Mouse (Mus musculus) G1E (cell line): ENCODE data around the gene Mtmr2. TPM values are rescaled to one million over a fixed set of nuclear protein-coding genes. Genes with fewer than 3 reads are reported as not detected.
"Not testable (repeated sequence)": the region's sequence is repeated elsewhere in the genome, so short reads cannot be mapped to it uniquely, and the experiment has no call there.

Source experiments
- ATAC-seq: 2 replicates; pipeline ENCODE4 v1.8.0; 2016; ENCODE audit warnings: mild to moderate bottlenecking; ENCODE audit not compliant: insufficient number of reproducible peaks, poor library complexity, low FRiP score, severe bottlenecking; ENCODE audit errors: extremely low read depth
- DNase-seq: peaks from one replicate; pipeline ENCODE4 v3.0.0; 2012; ENCODE audit warnings: low spot score
- H3K27me3 ChIP-seq: 2 replicates; pipeline ENCODE4 v1.6.1; 2012; ENCODE audit warnings: mild to moderate bottlenecking, low read length, inconsistent platforms; ENCODE audit not compliant: insufficient read depth
- H3K36me3 ChIP-seq: replicated peaks from 2 replicates; pipeline ENCODE3; 2012; ENCODE audit warnings: mild to moderate bottlenecking, inconsistent platforms
- H3K4me1 ChIP-seq: 2 replicates; pipeline ENCODE4 v1.6.1; 2012; ENCODE audit warnings: low read depth, low read length, inconsistent platforms, mixed read lengths; ENCODE audit not compliant: insufficient read depth
- H3K4me3 ChIP-seq: 2 replicates; pipeline ENCODE4 v1.5.1; 2012; ENCODE audit warnings: low read depth, mild to moderate bottlenecking, inconsistent platforms, low read length, moderate library complexity, mixed read lengths
- H3K9me3 ChIP-seq: replicated peaks from 2 replicates; pipeline ENCODE4 v1.6.1; 2012; ENCODE audit warnings: inconsistent platforms
- CTCF ChIP-seq: IDR thresholded peaks from 2 replicates; pipeline ENCODE4 v1.5.1; 2012; ENCODE audit warnings: low read depth, low read length, inconsistent platforms, mixed read lengths
- GATA1 ChIP-seq: IDR thresholded peaks from 2 replicates; pipeline ENCODE4 v1.6.1; 2012; ENCODE audit warnings: borderline replicate concordance, low read length, inconsistent platforms, mixed read lengths
- GATA2 ChIP-seq: IDR thresholded peaks from 2 replicates; pipeline ENCODE4 v1.6.1; 2012; ENCODE audit warnings: low read depth, low read length, inconsistent platforms, borderline replicate concordance
- POLR2AphosphoS5 ChIP-seq: IDR thresholded peaks from 2 replicates; pipeline ENCODE4 v1.6.1; 2012; ENCODE audit warnings: low read depth, low read length, inconsistent platforms; ENCODE audit not compliant: insufficient replicate concordance
- TAL1 ChIP-seq: conservative IDR thresholded peaks from 2 replicates; pipeline ENCODE4 v1.6.1; 2012; ENCODE audit warnings: low read depth, low read length, inconsistent platforms, mixed read lengths
- polyA plus RNA-seq: library from polyadenylated mRNA; stranded (reverse); fragments of >175 nt; gene quantifications from 2 replicates; pipeline ENCODE4 v1.2.3, GENCODE M21; 2012
- total RNA-seq, 2 experiments: library from RNA; stranded (forward) in 1 of 2; stranded (reverse) in 1 of 2; fragments of 200-1000 nt in 1 of 2; fragments of >200 nt in 1 of 2; fragmentation: Nextera tagmentation in 1 of 2; gene quantifications; 2 replicates each; pipeline ENCODE4 v1.2.3; 2014 to 2017

Mtmr2 gene
- total and polyA plus RNA-seq, 3 experiments = 9.0 to 72.1 (median 51.0) TPM

DNA sequence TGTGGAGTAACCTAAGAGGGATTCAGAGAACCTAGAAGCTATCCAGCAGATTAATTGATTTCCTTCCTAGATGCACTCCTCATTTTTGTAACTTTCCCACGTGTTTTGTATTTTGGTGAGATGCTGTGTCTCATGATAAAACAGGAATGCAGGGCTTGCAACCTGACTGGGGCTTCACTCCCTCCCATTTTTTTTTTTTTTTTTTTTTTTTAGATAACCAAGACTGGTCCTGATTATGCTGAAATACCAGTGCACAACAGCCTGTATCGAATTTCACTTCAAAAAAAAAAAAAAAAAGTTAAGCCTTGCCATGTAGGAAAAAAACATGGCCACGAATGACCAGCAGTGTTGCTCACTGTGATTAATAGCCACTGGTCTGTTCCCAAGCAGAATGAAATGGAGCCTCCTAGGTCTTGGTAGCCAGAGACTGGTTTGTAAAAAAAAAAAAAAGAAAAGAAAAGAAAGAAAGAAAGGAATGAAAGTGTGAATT, 41.1 kb upstream of the Mtmr2 start:
- Histone ChIP-seq H3K4me3 (no peak overlapping the region), H3K27me3 (peaks cover 4% of the 10 kb centered on the region; the same call in 1 of the 2 replicates), H3K4me1 (no peaks in the 10 kb centered on the region), H3K9me3 (no peaks in the 10 kb centered on the region), H3K36me3 (peaks cover 8% of the 10 kb centered on the region)
- ATAC-seq (no peak), DNase-seq (no peak)
- TF ChIP-seq GATA1 = no peak
- no peak for TF ChIP-seq TAL1
- no peak for TF ChIP-seq CTCF
- TF ChIP-seq GATA2 = no peak
- no peak for TF ChIP-seq POLR2AphosphoS5

DNA sequence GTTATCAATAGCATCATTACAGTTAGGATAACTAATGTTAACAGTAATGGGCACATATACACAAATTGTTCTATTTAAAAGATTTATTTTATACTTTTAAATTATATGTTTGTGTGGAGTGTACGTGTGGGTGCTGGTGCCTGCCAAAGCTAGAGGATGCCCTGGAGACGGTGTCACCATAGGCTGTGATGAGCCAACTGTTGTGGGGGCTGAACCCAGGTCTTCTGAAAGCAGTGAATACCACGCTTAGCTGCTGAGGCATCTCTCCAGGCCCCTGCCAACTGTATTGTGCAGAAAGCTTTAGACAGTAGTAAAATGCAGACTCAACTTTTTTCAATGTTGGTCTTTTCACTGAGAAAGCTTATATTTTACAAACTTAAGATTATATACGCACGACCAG, 38.8 kb upstream of the Mtmr2 start:
- no peak for ATAC-seq
- peaks cover 4% of the 10 kb centered on the region; the same call in 1 of the 2 replicates for H3K27me3 ChIP-seq
- TF ChIP-seq TAL1 = no peak
- no peak for TF ChIP-seq GATA2
- no peak for TF ChIP-seq GATA1
- no peak for TF ChIP-seq POLR2AphosphoS5
- no peak for TF ChIP-seq CTCF

DNA sequence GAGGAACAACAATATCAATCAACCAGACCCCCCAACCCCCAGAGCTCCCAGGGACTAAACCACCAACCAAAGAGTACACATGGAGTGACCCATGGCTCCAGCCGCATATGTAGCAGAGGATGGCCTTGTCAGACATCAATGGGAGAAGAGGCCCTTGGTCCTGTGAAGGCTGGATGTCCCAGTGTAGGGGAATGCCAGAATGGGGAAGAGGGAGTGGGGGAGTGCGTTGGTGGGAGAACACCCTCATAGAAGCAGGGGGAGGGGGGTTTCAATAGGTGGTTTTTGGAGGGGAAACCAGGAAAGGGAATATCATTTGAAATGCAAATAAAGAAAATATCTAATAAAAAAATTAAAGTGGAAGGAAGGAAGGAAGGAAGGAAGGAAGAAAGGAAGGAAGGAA, 32.3 kb upstream of the Mtmr2 start:
- not testable (repeated sequence) for H3K27me3 ChIP-seq, DNase-seq, ATAC-seq, H3K4me1 ChIP-seq, H3K9me3 ChIP-seq, H3K36me3 ChIP-seq
- H3K4me3 ChIP-seq = peak overlapping the region; percentile 42; the same call in 1 of the 2 replicates

More for the DNA sequence above, 38.8 kb upstream of the Mtmr2 start:
- no peaks in the 10 kb centered on the region for H3K4me1 ChIP-seq
- H3K4me3 ChIP-seq = no peak overlapping the region
- no peak for DNase-seq
- no peaks in the 10 kb centered on the region for H3K9me3 ChIP-seq
- H3K36me3 ChIP-seq = peaks cover 8% of the 10 kb centered on the region

DNA sequence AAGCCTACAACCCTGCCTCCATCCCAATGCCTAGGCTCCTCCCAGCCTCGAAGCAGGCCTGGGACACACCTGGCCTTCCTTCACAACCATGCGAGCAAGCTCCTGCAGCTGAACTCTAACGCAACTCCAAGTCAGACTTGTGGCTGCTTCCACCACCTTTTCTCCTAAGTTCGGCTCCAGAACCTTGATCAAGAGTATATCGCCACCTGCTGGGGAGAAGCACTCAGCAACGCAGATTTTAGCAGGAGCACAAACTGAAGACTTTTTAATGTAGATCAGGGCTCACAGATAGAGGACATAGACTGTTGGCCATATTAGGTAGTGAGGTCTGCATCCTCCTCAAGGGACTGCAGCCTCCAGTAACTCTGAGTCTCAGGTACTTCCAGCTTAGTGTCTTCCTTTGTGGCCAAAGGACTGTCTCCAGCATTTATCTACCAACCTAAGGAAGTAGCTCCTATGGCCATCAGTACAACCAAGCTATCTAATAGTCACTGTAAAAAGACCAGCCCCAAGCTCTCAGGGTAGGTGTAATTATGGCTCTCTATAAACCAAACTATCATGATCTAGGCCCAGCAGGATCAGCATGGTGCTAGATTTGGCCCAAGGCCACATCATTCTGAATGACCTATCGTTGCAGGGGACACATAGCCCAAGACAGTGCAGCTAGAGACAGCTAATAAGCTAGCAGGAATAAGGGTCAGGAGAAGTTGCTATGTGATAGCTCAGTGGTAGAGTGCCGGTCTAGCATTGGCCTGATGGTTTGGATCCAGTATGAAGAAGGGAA, 31.7 kb upstream of the Mtmr2 start:
- H3K4me3 ChIP-seq = peak overlapping the region; percentile 42; the same call in 1 of the 2 replicates

DNA sequence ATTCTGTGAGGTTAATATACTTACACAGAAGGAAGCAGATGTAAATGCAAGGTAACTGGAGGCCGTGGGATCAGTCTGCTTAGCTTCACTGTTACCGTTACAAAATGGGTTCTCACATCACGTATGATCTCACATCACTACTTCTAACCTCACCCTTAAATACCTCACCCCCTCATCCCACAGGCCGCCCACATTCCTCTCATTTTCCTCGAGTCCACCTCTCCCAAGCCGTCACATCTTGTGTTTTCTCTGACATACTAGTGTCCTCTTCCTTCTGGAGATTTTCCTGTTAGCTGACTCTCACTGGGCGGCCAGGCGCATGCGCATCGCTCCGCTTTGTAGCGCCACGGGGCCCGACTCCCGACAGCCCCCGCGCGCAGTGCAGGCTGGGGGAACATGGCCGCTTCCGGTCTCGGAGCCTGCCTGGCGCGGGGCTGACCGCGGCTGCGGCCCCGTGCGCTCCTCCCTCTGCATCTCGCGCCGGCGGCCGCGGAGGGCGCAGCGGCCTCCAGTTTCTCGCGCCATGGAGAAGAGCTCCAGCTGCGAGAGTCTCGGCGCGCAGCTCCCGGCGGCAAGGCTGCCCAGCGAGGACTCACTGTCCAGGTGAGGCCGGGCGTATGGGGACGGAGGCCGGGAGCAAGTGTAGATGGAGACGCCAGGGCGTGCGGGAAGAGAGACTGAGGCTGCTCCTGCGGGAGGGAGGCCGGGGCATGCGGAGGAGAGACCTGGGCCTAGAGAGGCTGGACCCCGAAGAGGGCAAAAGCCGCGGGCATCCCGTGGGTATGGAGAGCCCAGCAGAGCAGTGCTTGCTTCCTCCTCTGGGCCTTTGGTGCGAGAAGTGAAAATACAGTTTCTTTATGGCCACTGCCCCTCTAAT, 826 bp downstream of the Mtmr2 start:
- Histone ChIP-seq H3K4me1 (peaks cover 15% of the 10 kb centered on the region), H3K36me3 (peaks cover 14% of the 10 kb centered on the region), H3K27me3 (no peaks in the 10 kb centered on the region), H3K9me3 (peaks cover 3% of the 10 kb centered on the region; the same call in 1 of the 2 replicates), H3K4me3 (peak overlapping the region; percentile 98)
- peak; percentile 93 for DNase-seq
- ATAC-seq = peak; percentile 82
- TF ChIP-seq CTCF = no peak
- TF ChIP-seq GATA1 = no peak

More for the DNA sequence above, 31.7 kb upstream of the Mtmr2 start:
- Histone ChIP-seq H3K36me3 (no peaks in the 10 kb centered on the region), H3K4me1 (peaks cover 8% of the 10 kb centered on the region), H3K27me3 (0 out of 2 replicates have a peak, but pooled peaks cover 2% of the 10 kb centered on the region), H3K9me3 (no peaks in the 10 kb centered on the region)
- ATAC-seq (peak; percentile 34), DNase-seq (peak; percentile 37)
- TF ChIP-seq GATA1 (no peak), GATA2 (no peak), CTCF (peak; percentile 54; the same call in 1 of the 2 replicates), TAL1 (no peak), POLR2AphosphoS5 (no peak)

DNA sequence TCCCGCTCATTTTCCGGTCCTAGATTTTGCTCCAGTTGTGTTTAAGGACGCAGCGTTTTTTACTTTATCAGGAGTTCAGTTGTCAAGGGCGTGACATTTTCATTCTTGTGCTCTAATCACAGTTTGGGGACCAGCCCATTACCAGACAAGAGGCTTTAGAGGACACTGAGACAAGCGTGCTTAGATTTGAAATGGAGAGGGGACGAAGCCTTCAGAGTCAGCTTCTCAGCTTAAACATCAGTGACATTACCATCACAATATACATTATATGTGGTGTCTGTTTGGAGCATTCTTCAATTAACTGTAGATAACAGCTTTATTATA, 1.4 kb downstream of the Mtmr2 start:
- ATAC-seq (no peak), DNase-seq (peak; percentile 12)
- Histone ChIP-seq H3K4me1 (peaks cover 15% of the 10 kb centered on the region), H3K36me3 (peaks cover 15% of the 10 kb centered on the region), H3K27me3 (no peaks in the 10 kb centered on the region), H3K9me3 (peaks cover 3% of the 10 kb centered on the region; the same call in 1 of the 2 replicates), H3K4me3 (peak overlapping the region; percentile 98)
- TF ChIP-seq POLR2AphosphoS5 (no peak), CTCF (no peak), GATA1 (no peak), TAL1 (no peak), GATA2 (no peak)
